Mouse (Mus musculus) liver, adult 2 months (tissue): Measurements from ENCODE around the gene Ak1. TPM values are rescaled to one million over a fixed set of nuclear protein-coding genes. Genes with fewer than 3 reads are reported as not detected.

Experiments
- DNase-seq: peaks from one replicate; pipeline ENCODE4 v3.0.0-alpha.2; 2011; ENCODE audit warnings: low read depth, low spot score; ENCODE audit errors: extremely low read depth
- H3K27ac ChIP-seq: fragments of 200-500 bp; replicated peaks from 2 replicates; pipeline ENCODE4 v1.5.1; 2012; ENCODE audit warnings: low read depth, mild to moderate bottlenecking, control low read depth, inconsistent platforms, low read length; ENCODE audit not compliant: insufficient read depth
- H3K27me3 ChIP-seq: fragments of 200-500 bp; 2 replicates; pipeline ENCODE4 v1.6.1; 2012; ENCODE audit warnings: mild to moderate bottlenecking, moderate library complexity, low read length, inconsistent platforms; ENCODE audit not compliant: control insufficient read depth, insufficient read depth
- H3K36me3 ChIP-seq: fragments of 200-500 bp; 2 replicates; pipeline ENCODE4 v1.6.1; 2012; ENCODE audit warnings: low read length, inconsistent platforms; ENCODE audit not compliant: control insufficient read depth, insufficient read depth
- H3K4me1 ChIP-seq: fragments of 200-500 bp; 2 replicates; pipeline ENCODE4 v1.6.1; 2011; ENCODE audit warnings: low read length; ENCODE audit not compliant: control insufficient read depth, insufficient read depth
- H3K4me3 ChIP-seq: fragments of 200-500 bp; 2 replicates; pipeline ENCODE4 v1.5.1; 2011; ENCODE audit warnings: low read depth, mild to moderate bottlenecking, control low read depth, low read length, moderate library complexity; ENCODE audit not compliant: insufficient read depth
- H3K79me2 ChIP-seq: fragments of 200-500 bp; 2 replicates; pipeline ENCODE4 v1.6.1; 2012; ENCODE audit warnings: inconsistent platforms, mild to moderate bottlenecking, low read length, moderate library complexity; ENCODE audit not compliant: control insufficient read depth, insufficient read depth
- H3K9ac ChIP-seq: fragments of 200-500 bp; 2 replicates; pipeline ENCODE4 v1.6.1; 2012; ENCODE audit warnings: low read depth, mild to moderate bottlenecking, control low read depth, inconsistent platforms, low read length
- CTCF ChIP-seq: fragments of 200-500 bp; IDR thresholded peaks from 2 replicates; pipeline ENCODE4 v1.5.1; 2011; ENCODE audit warnings: low read depth, low read length, control low read depth
- POLR2A ChIP-seq: fragments of 200-500 bp; IDR thresholded peaks from 2 replicates; pipeline ENCODE4 v1.6.1; 2011; ENCODE audit warnings: low read length, control low read depth; ENCODE audit not compliant: insufficient read depth; ENCODE audit errors: extremely low read depth
- WGBS: fragments of 180-500 bp; shearing (Covaris S2); methylation state at CpG from one replicate; pipeline ENCODE4 v1.1.7; 2018; 5-methylcytosine and 5-hydroxymethylcytosine counted together
- polyA plus RNA-seq: library from polyadenylated mRNA; depleted of rRNA; stranded (reverse); fragments of >200 nt; gene quantifications from 2 replicates; pipeline ENCODE4 v1.2.3, GENCODE M21; 2012
- total RNA-seq: library from RNA; depleted of rRNA; stranded (reverse); fragments of >200 nt; gene quantifications from 2 replicates; pipeline ENCODE4 v1.2.3, GENCODE M21; 2014

Gene Ak1
- total and polyA plus RNA-seq, 2 experiments, result 0.26 to 1.4 TPM

GRCm38 (mm10) chr2:32620682-32621516 is 659 bp upstream of the Ak1 start:
- H3K4me1 ChIP-seq, result 0 out of 2 replicates have a peak, but pooled peaks cover 3% of the 10 kb centered on the region
- H3K79me2 ChIP-seq, result no peaks in the 10 kb centered on the region
- WGBS, result 82% methylated on average over 4 of the region's 4 CpGs
- no peak for TF ChIP-seq POLR2A
- no peak for TF ChIP-seq CTCF
- DNase-seq, result no peak
- H3K27ac ChIP-seq, result no peak overlapping the region
- H3K27me3 ChIP-seq, result no peaks in the 10 kb centered on the region
- no peak overlapping the region for H3K9ac ChIP-seq
- H3K36me3 ChIP-seq, result peaks cover 13% of the 10 kb centered on the region; the same call in 1 of the 2 replicates
- no peak overlapping the region for H3K4me3 ChIP-seq

- Histone ChIP-seq H3K36me3 (no peaks in the 10 kb centered on the region; the same call in 1 of the 2 replicates), H3K27ac (no peak overlapping the region), H3K4me1 (0 out of 2 replicates have a peak, but pooled peaks cover 3% of the 10 kb centered on the region), H3K79me2 (no peaks in the 10 kb centered on the region), H3K27me3 (no peaks in the 10 kb centered on the region), H3K9ac (no peak overlapping the region), H3K4me3 (no peak overlapping the region)
- WGBS, result 67% methylated on average over 5 of the region's 5 CpGs
- TF ChIP-seq CTCF, result no peak
- no peak for TF ChIP-seq POLR2A
- DNase-seq, result no peak
Measured at GRCm38 (mm10) chr2:32624111-32624748, 2.7 kb downstream of the Ak1 start.

- Histone ChIP-seq H3K9ac (no peak overlapping the region), H3K4me1 (0 out of 2 replicates have a peak, but pooled peaks cover 3% of the 10 kb centered on the region), H3K27ac (no peak overlapping the region), H3K36me3 (no peaks in the 10 kb centered on the region), H3K79me2 (no peaks in the 10 kb centered on the region), H3K4me3 (no peak overlapping the region), H3K27me3 (no peaks in the 10 kb centered on the region)
- no peak for DNase-seq
- 47% methylated on average over 13 of the region's 13 CpGs for WGBS
- TF ChIP-seq CTCF (no peak), POLR2A (no peak)
Measured at GRCm38 (mm10) chr2:32625212-32625872, 3.8 kb downstream of the Ak1 start.

GRCm38 (mm10) chr2:32625873-32626694 is 4.5 kb downstream of the Ak1 start:
- H3K27me3 ChIP-seq, result no peaks in the 10 kb centered on the region
- 64% methylated on average over 5 of the region's 5 CpGs for WGBS
- no peak overlapping the region for H3K9ac ChIP-seq
- H3K4me3 ChIP-seq, result no peak overlapping the region
- no peak overlapping the region for H3K27ac ChIP-seq
- TF ChIP-seq CTCF (no peak), POLR2A (no peak)
- no peaks in the 10 kb centered on the region for H3K36me3 ChIP-seq
- DNase-seq, result no peak
- no peaks in the 10 kb centered on the region for H3K79me2 ChIP-seq
- H3K4me1 ChIP-seq, result no peaks in the 10 kb centered on the region

- TF ChIP-seq CTCF (no peak), POLR2A (no peak)
- Histone ChIP-seq H3K4me1 (no peaks in the 10 kb centered on the region), H3K9ac (no peak overlapping the region), H3K27me3 (no peaks in the 10 kb centered on the region), H3K36me3 (no peaks in the 10 kb centered on the region), H3K4me3 (no peak overlapping the region), H3K79me2 (no peaks in the 10 kb centered on the region), H3K27ac (no peak overlapping the region)
- DNase-seq, result no peak
- 88% methylated on average over 20 of the region's 20 CpGs for WGBS
Measured at GRCm38 (mm10) chr2:32627266-32628043, 5.9 kb downstream of the Ak1 start.
